ENCODE assay signal across 12 mouse cellular contexts in genomic region chr2:27916316-27916715, GRCm38 (mm10). TPM values are rescaled to one million over a fixed set of nuclear protein-coding genes. Genes with fewer than 3 reads are reported as not detected.
DNase-seq lines count a peak whose midpoint lies in the region; ATAC-seq and TF ChIP-seq lines count a peak whose summit lies in the region.
"Had no signal": no experiment of that assay in that cellular context is flagged by ENCODE, and none has a peak within 500 bp of the region (broad histone marks: within the 10 kb centered on the region; RNA-seq: fewer than 3 reads in every experiment).

No protein-coding gene starts in this region.

- no peaks in the 10 kb centered on the region for H3K9me3 ChIP-seq in heart, embryonic 14.5 days (ENCODE audit: control insufficient read depth, low read length)
- H3K9me3 ChIP-seq in stomach, embryonic 16.5 days (replicated peaks; ENCODE audit: control insufficient read depth, low read length) = no peaks in the 10 kb centered on the region
- H3K9me3 ChIP-seq: G1E; midbrain, embryonic 15.5 days had no signal

- no peak overlapping the region for H3K4me2 ChIP-seq in heart, embryonic 14.5 days (ENCODE audit: low read length)
- H3K4me2 ChIP-seq in stomach, embryonic 16.5 days (ENCODE audit: low read depth, low read length) = no peak overlapping the region
- H3K4me2 ChIP-seq: midbrain, embryonic 15.5 days had no signal

- 20% methylated on average over 2 of the region's 2 CpGs for WGBS in heart, embryonic 14.5 days
- WGBS in stomach, embryonic 16.5 days = 42% methylated on average over 2 of the region's 2 CpGs
- 76% methylated on average over 2 of the region's 2 CpGs for WGBS in cerebellum, adult 2 months

- TF ChIP-seq POLR2A in cerebellum, adult 2 months (IDR thresholded peaks at IDR 0.05; ENCODE audit: borderline replicate concordance, insufficient read depth, low read length) = no peak

- no peaks in the 10 kb centered on the region for H3K27me3 ChIP-seq in heart, embryonic 14.5 days (ENCODE audit: control insufficient read depth, insufficient read depth, low read length)
- H3K27me3 ChIP-seq in stomach, embryonic 16.5 days (ENCODE audit: control insufficient read depth, insufficient read depth, low read length) = no peaks in the 10 kb centered on the region
- H3K27me3 ChIP-seq in cerebellum, adult 2 months (ENCODE audit: control insufficient read depth, insufficient read depth, low read length) = no peaks in the 10 kb centered on the region
- H3K27me3 ChIP-seq: midbrain, embryonic 15.5 days had no signal

- H3K27ac ChIP-seq in heart, embryonic 14.5 days (replicated peaks in 1 of 2; ENCODE audit: control insufficient read depth in 1 of 2, insufficient read depth in 1 of 2, low read depth in 2 of 2, low read length in 2 of 2) = peak overlapping the region; percentile 12 to 24; a peak in 2 of 4 replicates
- H3K27ac ChIP-seq in stomach, embryonic 16.5 days (ENCODE audit: low read length) = no peak overlapping the region
- no peak overlapping the region for H3K27ac ChIP-seq in cerebellum, adult 2 months (ENCODE audit: insufficient read depth, low read length)
- H3K27ac ChIP-seq: midbrain, embryonic 15.5 days had no signal

- no peaks in the 10 kb centered on the region for H3K36me3 ChIP-seq in heart, embryonic 14.5 days (ENCODE audit: control insufficient read depth, insufficient read depth, low read length)
- no peaks in the 10 kb centered on the region for H3K36me3 ChIP-seq in stomach, embryonic 16.5 days (ENCODE audit: control insufficient read depth, insufficient read depth, low read length)
- H3K36me3 ChIP-seq: G1E; midbrain, embryonic 15.5 days had no signal

- peaks cover 21 to 38% of the 10 kb centered on the region in 2 experiments for H3K4me1 ChIP-seq in heart, embryonic 14.5 days (ENCODE audit: control insufficient read depth in 2 of 2, insufficient read depth in 2 of 2, low read length in 2 of 2)
- peaks cover 5% of the 10 kb centered on the region; the same call in 1 of the 2 replicates for H3K4me1 ChIP-seq in stomach, embryonic 16.5 days (ENCODE audit: control insufficient read depth, insufficient read depth, low read length)
- H3K4me1 ChIP-seq in cerebellum, adult 2 months (ENCODE audit: control insufficient read depth, insufficient read depth, low read length) = peaks cover 23% of the 10 kb centered on the region
- H3K4me1 ChIP-seq: midbrain, embryonic 15.5 days had no signal

- DNase-seq in lung, postnatal 10 days = peak; percentile 59
- DNase-seq in lung, postnatal 25 days (ENCODE audit: low spot score) = no peak
- peak; percentile 73 for DNase-seq in adrenal gland, adult 8-10 months
- DNase-seq in cerebellum, adult 2 months = no peak
- DNase-seq in ovary, postnatal 14 days (ENCODE audit: low spot score) = no peak
- DNase-seq: kidney, postnatal 14 days had no signal

- no peak for TF ChIP-seq CTCF in cerebellum, adult 2 months (IDR thresholded peaks at IDR 0.05; ENCODE audit: borderline replicate concordance, insufficient read depth, low read depth, low read length)

- no peak overlapping the region for H3K4me3 ChIP-seq in heart, embryonic 14.5 days (ENCODE audit: control insufficient read depth in 1 of 2, insufficient read depth in 1 of 2, low read depth in 1 of 2, low read length in 2 of 2)
- no peak overlapping the region for H3K4me3 ChIP-seq in stomach, embryonic 16.5 days (replicated peaks; ENCODE audit: low read length)
- no peak overlapping the region for H3K4me3 ChIP-seq in cerebellum, adult 2 months (replicated peaks; ENCODE audit: insufficient read depth, low read depth, low read length)
- H3K4me3 ChIP-seq: midbrain, embryonic 15.5 days had no signal

- peak; percentile 45; the same call in 1 of the 2 replicates for ATAC-seq in heart, embryonic 14.5 days (ENCODE audit: insufficient number of reproducible peaks, insufficient read depth, low FRiP score, low read depth)
- ATAC-seq in stomach, embryonic 16.5 days (ENCODE audit: insufficient read depth, low FRiP score) = peak; percentile 43; the same call in 1 of the 2 replicates
- ATAC-seq: liver, postnatal 0 days; midbrain, embryonic 15.5 days had no signal

- H3K9ac ChIP-seq in heart, embryonic 14.5 days (ENCODE audit: low read length) = peak overlapping the region; percentile 6; the same call in 1 of the 2 replicates
- H3K9ac ChIP-seq in stomach, embryonic 16.5 days (ENCODE audit: low read length) = no peak overlapping the region
- H3K9ac ChIP-seq: liver, postnatal 0 days; midbrain, embryonic 15.5 days had no signal

RNA-seq across cellular contexts. Expression of gene Col5a1, which starts 30.1 kb away (rescaled TPM):
- 10 to 100 TPM; 27.1 to 42.7 (median 35.2) TPM for total RNA-seq in adrenal gland, adult 8-10 months (2022)
- polyA plus RNA-seq in heart, embryonic 14.5 days (2014; fragmentation: Nextera tagmentation; extraction: Ambion mirVana) = 62.9 and 70.0 TPM in 2 replicates
- polyA plus RNA-seq in stomach, embryonic 16.5 days (2015; fragmentation: Nextera tagmentation; extraction: Ambion mirVana) = 146 and 158 TPM in 2 replicates
- polyA plus RNA-seq in cerebellum, adult 2 months (2012; rRNA removed) = 12.9 and 15.3 TPM in 2 replicates
- total RNA-seq: neutrophil, adult 5-6 weeks had no signal

Comparison
In these comparisons a context has a peak if more than half of its experiments do, and no peak if none do; other contexts are left out.
1. DNase-seq: peak in lung, postnatal 10 days (single experiment) and adrenal gland, adult 8-10 months (single experiment); none in lung, postnatal 25 days (single experiment), cerebellum, adult 2 months (0 of 2) and ovary, postnatal 14 days (single experiment).
2. H3K27ac ChIP-seq: peak in heart, embryonic 14.5 days (2 of 2); none in stomach, embryonic 16.5 days (single experiment) and cerebellum, adult 2 months (single experiment).